Mouse (Mus musculus) hindlimb bud, embryonic 11.5 days (tissue): ENCODE measurements at regions not wholly inside any gene's neighbourhood (a gene's known extent, or its start where the extent isn't known, plus 50 kb on each side); places are given as distances from the start of the nearest gene placed in this dataset.

Source experiments
- DNase-seq: peaks from one replicate; pipeline ENCODE4 v3.0.0-alpha.2; 2012; ENCODE audit warnings: low read depth, low spot score; ENCODE audit errors: extremely low spot score

- DNase-seq = no peak
Observed at GRCm38 (mm10) chr11:65365751-65366559, 96.2 kb upstream of the Myocd start.

- no peak for DNase-seq
Observed at GRCm38 (mm10) chr11:65364910-65365309, 95.1 kb upstream of the Myocd start.

GRCm38 (mm10) chr11:65363846-65364245 is 94.1 kb upstream of the Myocd start:
- DNase-seq = no peak

- DNase-seq = no peak
Observed at GRCm38 (mm10) chr11:65360729-65361128, 90.9 kb upstream of the Myocd start.

GRCm38 (mm10) chr11:65358908-65359307 is 89.1 kb upstream of the Myocd start:
- DNase-seq = no peak

GRCm38 (mm10) chr11:65352516-65352915 is 82.7 kb upstream of the Myocd start:
- DNase-seq = peak; percentile 37

- no peak for DNase-seq
Observed at GRCm38 (mm10) chr11:65349013-65349412, 79.2 kb upstream of the Myocd start.

- DNase-seq = no peak
Observed at GRCm38 (mm10) chr11:65341683-65342440, 72.1 kb upstream of the Myocd start.

GRCm38 (mm10) chr11:65334286-65334685 is 64.5 kb upstream of the Myocd start:
- no peak for DNase-seq

- no peak for DNase-seq
Observed at GRCm38 (mm10) chr11:65333101-65333500, 63.3 kb upstream of the Myocd start.

- DNase-seq = no peak
Observed at GRCm38 (mm10) chr11:65322877-65323440, 53.2 kb upstream of the Myocd start.
